Mouse (Mus musculus): Measurements from ENCODE around the gene Ankrd40. TPM values are rescaled to one million over a fixed set of nuclear protein-coding genes. Genes with fewer than 3 reads are reported as not detected.

The Ankrd40 gene
- polyA plus RNA-seq, 1 experiment, result 235 TPM

DNA sequence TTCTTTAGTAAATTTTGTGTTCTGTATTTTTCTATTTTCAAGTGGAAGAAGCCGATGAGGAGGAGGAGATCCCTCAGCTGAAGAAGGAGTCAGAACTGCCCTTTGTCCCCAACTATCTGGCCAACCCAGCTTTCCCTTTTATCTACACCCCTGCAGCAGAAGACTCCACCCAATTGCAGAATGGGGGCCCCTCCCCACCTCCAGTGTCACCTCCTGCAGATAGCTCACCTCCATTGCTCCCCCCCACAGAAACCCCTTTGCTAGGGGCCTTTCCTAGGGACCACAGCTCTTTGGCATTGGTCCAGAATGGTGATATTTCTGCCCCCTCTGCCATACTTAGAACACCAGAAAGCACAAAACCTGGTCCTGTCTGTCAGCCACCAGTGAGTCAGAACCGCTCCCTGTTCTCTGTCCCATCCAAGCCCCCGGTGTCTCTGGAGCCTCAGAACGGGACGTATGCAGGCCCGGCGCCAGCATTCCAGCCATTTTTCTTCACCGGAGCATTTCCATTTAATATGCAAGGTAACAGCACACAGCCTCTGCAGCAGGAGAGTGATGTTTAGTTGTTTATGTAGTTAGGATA lies 6.7 kb downstream of the Ankrd40 start:
- Histone ChIP-seq H3K4me1 (ENCODE audit: control insufficient read depth, insufficient read depth, low read length) (peaks cover 9% of the 10 kb centered on the region), H3K4me3 (replicated peaks; ENCODE audit: extremely low read depth, low read depth, low read length) (no peak overlapping the region)
- WGBS, result 85% methylated on average over 8 of the region's 8 CpGs
- TF ChIP-seq POLR2A (IDR thresholded peaks at IDR 0.05; ENCODE audit: borderline replicate concordance, extremely low read depth, low read depth, low read length) (no peak), CTCF (IDR thresholded peaks at IDR 0.05; ENCODE audit: insufficient read depth, low read length) (no peak)
- no peak for DNase-seq

DNA sequence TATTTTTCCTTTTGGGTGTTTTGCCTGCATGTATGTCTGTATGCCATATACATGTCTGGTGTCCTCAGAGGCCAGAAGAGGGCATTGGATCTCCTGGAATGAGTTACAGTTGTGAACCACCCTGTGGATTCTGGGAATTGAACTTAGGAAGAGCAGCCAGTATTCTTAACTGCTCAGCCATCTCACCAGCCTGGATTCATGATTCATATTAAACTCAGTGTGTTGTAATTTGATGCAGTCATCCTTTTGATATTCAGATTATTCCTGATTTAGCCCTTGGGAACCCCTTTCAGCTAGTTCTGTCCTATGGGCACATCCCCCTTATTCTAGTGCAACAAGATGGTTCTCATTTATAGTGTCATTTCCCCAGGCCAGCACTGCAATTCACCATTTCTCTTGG lies 8.8 kb downstream of the Ankrd40 start:
- DNase-seq, result no peak
- Histone ChIP-seq H3K4me1 (ENCODE audit: control insufficient read depth, insufficient read depth, low read length) (peaks cover 4% of the 10 kb centered on the region), H3K4me3 (replicated peaks; ENCODE audit: extremely low read depth, low read depth, low read length) (no peak overlapping the region)
- no peak for TF ChIP-seq POLR2A (IDR thresholded peaks at IDR 0.05; ENCODE audit: borderline replicate concordance, extremely low read depth, low read depth, low read length)

DNA sequence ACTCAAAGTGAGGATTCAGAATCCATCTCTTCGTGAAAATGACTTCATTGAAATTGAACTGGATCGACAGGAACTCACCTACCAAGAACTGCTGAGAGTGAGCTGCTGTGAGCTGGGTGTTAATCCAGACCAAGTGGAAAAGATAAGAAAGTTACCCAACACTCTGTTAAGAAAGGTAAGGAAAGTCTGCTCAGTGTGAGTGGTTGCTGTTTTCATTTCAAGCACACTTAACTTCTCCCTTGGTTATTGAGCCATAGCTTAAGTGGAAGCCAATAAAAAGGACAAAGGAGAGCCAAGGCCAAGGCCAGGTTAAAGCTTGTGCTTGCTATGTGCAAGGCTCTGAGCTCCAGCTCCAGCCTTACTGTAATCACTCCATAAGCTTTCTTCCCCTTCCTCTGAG lies 10.5 kb downstream of the Ankrd40 start:
- 69% methylated on average over 2 of the region's 2 CpGs for WGBS
- Histone ChIP-seq H3K4me3 (replicated peaks; ENCODE audit: extremely low read depth, low read depth, low read length) (no peak overlapping the region), H3K4me1 (ENCODE audit: control insufficient read depth, insufficient read depth, low read length) (peaks cover 12% of the 10 kb centered on the region)
- DNase-seq, result no peak
- TF ChIP-seq POLR2A (IDR thresholded peaks at IDR 0.05; ENCODE audit: borderline replicate concordance, extremely low read depth, low read depth, low read length) (no peak), CTCF (IDR thresholded peaks at IDR 0.05; ENCODE audit: insufficient read depth, low read length) (no peak)

DNA sequence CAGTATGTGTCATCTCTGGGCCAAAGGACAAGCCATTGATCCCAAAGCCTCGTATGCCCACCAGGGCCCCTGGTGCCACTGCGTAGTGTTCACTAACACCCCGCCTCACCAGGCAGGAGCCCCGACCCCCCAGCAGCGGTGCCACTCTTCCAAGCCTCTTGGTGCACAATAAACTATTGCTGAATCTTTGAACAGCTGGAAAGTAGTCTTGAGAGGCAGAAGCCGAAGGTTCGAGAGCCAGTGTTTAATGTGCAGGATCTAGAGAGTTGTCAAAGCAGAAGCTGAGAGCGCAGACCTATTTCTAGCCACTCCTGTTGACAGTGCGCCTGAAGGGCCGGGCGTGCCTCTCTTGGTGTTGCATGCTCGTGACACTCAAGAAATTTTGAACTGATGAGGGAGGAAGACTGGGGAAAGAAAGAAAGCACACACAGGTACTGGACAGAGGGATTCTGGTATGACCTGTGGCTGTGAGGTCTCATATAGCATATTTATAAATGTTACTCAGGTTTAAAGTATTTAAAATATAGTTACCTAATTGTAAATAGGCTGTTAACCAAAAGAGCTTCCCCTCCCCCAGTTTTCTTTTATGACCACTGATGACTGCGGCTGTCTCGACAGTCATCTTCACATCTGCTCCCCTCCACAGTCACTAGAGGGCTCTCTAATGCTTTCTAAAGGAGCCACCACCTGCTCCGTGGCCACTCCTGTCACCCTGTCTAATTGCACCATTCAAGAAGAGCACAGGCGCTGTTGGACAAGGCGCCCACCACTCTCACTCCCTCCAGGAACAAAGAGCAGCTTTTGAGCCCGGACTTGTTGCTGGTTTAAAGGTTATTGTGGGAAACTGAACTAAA lies 12.2 kb downstream of the Ankrd40 start:
- TF ChIP-seq POLR2A (IDR thresholded peaks at IDR 0.05; ENCODE audit: borderline replicate concordance, extremely low read depth, low read depth, low read length) (no peak), CTCF (IDR thresholded peaks at IDR 0.05; ENCODE audit: insufficient read depth, low read length) (peak; percentile 63)
- DNase-seq, result peak; percentile 61
- Histone ChIP-seq H3K4me1 (ENCODE audit: control insufficient read depth, insufficient read depth, low read length) (peaks cover 12% of the 10 kb centered on the region), H3K4me3 (replicated peaks; ENCODE audit: extremely low read depth, low read depth, low read length) (no peak overlapping the region)
- 55% methylated on average over 18 of the region's 18 CpGs for WGBS

DNA sequence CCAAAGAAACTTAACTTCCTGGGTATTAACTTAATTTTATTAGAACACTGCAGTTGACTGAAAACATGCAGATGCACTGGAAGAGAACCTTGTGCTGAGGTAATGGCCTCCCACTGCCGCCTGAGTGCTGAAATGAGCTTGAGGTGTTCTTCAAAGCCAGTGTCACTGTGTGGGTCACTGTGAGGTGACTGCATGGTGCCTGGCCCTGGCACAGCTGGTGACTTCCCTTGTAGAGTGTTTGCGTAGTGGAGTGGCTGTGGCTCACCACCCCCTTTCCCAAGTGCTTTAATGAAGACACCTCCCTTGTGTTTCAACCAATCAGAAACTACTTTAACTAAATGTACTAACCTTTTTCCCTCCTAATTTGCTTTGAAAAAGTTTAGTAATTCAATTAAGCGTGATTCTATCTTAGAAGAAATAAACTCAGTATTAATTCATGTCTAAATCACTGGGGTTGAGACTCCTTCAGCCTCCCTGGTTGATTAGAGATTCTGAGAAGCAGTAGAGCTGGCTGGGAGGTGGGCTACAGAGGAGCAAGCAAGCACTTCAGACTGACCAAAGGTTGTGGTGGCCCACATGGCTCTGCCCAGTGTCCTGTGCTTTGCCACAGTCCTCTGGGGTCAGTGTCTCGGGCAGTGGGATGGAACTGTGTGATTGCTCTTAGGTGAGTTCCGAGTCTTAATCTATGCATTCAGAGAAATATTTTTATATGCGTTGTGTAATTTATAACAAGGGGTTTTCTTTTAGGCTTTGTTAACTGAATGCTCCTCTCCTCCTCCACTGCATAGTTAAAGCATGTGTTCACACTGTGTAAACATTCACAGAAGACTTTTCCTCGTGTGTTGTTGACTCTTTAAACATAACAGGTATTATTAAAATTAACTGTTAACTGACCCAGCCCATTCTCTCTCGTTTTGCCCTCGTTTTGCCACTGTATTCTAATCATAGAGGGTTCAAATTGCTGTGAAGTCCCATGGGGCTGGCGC lies 13.4 kb downstream of the Ankrd40 start:
- H3K4me1 ChIP-seq (ENCODE audit: control insufficient read depth, insufficient read depth, low read length), result peaks cover 22% of the 10 kb centered on the region
- WGBS, result 62% methylated on average over 10 of the region's 10 CpGs
- DNase-seq, result peak; percentile 61
- H3K4me3 ChIP-seq (replicated peaks; ENCODE audit: extremely low read depth, low read depth, low read length), result no peak overlapping the region
- TF ChIP-seq POLR2A (IDR thresholded peaks at IDR 0.05; ENCODE audit: borderline replicate concordance, extremely low read depth, low read depth, low read length), result peak; percentile 45; the same call in 1 of the 2 replicates
- TF ChIP-seq CTCF (IDR thresholded peaks at IDR 0.05; ENCODE audit: insufficient read depth, low read length), result no peak

- H3K4me1 ChIP-seq (ENCODE audit: control insufficient read depth, insufficient read depth, low read length), result peaks cover 30% of the 10 kb centered on the region
- WGBS, result 34% methylated on average over 13 of the region's 13 CpGs
- H3K4me3 ChIP-seq (replicated peaks; ENCODE audit: extremely low read depth, low read depth, low read length), result no peak overlapping the region
- TF ChIP-seq CTCF (IDR thresholded peaks at IDR 0.05; ENCODE audit: insufficient read depth, low read length) (no peak), POLR2A (IDR thresholded peaks at IDR 0.05; ENCODE audit: borderline replicate concordance, extremely low read depth, low read depth, low read length) (no peak)
- DNase-seq, result no peak
These were observed 14.5 kb downstream of the Ankrd40 start for GRCm38 (mm10) chr11:94342114-94342905.

- H3K4me3 ChIP-seq (replicated peaks; ENCODE audit: extremely low read depth, low read depth, low read length), result no peak overlapping the region
- peaks cover 30% of the 10 kb centered on the region for H3K4me1 ChIP-seq (ENCODE audit: control insufficient read depth, insufficient read depth, low read length)
- no peak for DNase-seq
- TF ChIP-seq CTCF (IDR thresholded peaks at IDR 0.05; ENCODE audit: insufficient read depth, low read length) (no peak), POLR2A (IDR thresholded peaks at IDR 0.05; ENCODE audit: borderline replicate concordance, extremely low read depth, low read depth, low read length) (no peak)
- 41% methylated on average over 5 of the region's 5 CpGs for WGBS
These were observed 16.2 kb downstream of the Ankrd40 start for GRCm38 (mm10) chr11:94343955-94344358.

DNA sequence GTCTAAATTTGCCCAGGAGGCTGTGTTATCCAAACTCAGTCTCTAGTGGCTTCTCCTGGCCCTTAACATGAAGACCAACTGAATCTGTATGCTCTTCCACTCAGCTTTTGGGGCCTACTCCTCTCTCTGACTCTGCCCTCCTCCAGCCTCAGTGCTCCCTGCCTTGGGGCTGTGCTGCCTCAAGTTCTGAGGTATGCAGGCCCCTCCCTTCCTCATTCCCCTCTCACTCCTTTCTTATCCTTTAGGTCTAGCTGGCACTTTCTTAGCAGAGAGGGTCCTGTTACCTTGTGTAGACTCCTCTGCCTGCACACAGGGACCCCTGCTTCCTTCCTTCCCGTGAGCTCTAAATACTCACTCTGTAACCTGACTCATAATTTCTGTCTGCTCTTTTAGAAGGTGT lies 16.7 kb downstream of the Ankrd40 start:
- DNase-seq, result no peak
- WGBS, result 75% methylated on average over 1 of the region's 1 CpGs
- TF ChIP-seq CTCF (IDR thresholded peaks at IDR 0.05; ENCODE audit: insufficient read depth, low read length) (no peak), POLR2A (IDR thresholded peaks at IDR 0.05; ENCODE audit: borderline replicate concordance, extremely low read depth, low read depth, low read length) (no peak)
- peaks cover 30% of the 10 kb centered on the region for H3K4me1 ChIP-seq (ENCODE audit: control insufficient read depth, insufficient read depth, low read length)
- no peak overlapping the region for H3K4me3 ChIP-seq (replicated peaks; ENCODE audit: extremely low read depth, low read depth, low read length)
